Mouse (Mus musculus): ENCODE measurements at regions not wholly inside any gene's neighbourhood (a gene's known extent, or its start where the extent isn't known, plus 50 kb on each side); places are given as distances from the start of the nearest gene placed in this dataset.
"Not testable (repeated sequence)": the region's sequence is repeated elsewhere in the genome, so short reads cannot be mapped to it uniquely, and the experiment has no call there.

DNA sequence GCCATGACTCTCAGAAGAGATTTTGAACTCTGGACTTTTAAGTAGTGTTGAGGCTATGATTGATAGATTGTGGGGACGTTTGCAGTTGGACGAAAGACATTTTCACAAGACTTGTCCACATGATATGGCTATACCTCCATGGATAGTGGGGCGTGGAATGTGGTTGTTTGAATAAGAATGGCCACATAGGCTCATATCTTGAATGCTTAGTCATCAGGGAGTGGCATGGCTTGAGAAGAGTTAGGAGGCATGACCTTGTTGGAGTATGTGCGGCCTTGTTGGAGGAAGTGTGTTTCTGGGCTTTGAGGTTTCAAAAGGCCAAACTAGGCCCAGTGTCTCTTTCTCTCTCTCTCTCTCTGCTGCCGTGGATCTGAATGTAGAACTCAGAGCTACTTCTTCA lies 204.7 kb upstream of the Pclo start:
- no peak for DNase-seq (ENCODE audit: low spot score)

DNA sequence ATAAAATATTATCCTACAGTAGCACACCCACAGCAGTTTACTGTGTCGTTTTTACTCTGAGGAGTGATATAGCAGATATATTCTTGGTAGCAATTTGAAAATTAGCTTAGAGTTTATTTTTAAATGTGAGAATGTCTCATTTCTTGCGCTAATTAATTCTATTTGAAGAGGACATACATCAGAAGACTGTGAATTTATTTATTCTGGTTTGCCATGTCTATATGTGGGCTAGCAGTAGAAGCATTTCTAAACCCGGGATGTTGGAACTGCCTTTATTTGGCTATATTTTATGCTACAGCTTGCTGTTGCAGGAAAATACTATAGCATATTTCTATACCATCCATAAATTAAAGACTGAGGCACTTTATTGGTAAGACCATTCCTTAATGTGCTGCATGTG lies 203.0 kb upstream of the Pclo start:
- DNase-seq (ENCODE audit: low spot score) = no peak

- DNase-seq (ENCODE audit: low spot score) = no peak
Observed at GRCm38 (mm10) chr5:14320216-14320615, 194.5 kb upstream of the Pclo start.

GRCm38 (mm10) chr5:14322000-14322399 lies 192.7 kb upstream of the Pclo start:
- DNase-seq (ENCODE audit: low spot score) = no peak

DNA sequence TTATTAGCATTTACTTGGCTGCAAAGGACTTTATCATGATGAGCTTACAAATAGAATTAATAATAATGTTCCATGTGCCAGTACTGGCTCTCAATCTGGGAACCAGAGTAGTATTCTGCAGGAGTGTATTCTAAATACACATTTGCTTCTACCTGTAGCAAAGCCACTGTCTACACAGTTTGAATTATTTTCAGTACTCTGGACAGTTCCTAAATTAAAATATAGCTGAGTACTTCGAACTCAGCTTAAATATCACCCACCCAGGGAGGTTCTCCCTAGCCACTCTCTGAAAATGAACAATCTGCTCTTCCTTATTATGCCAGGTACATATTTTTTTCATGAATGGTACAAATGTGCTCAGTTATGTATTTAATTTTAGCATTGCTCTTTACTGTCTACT lies 154.3 kb upstream of the Pclo start:
- DNase-seq (ENCODE audit: low spot score) = no peak

DNA sequence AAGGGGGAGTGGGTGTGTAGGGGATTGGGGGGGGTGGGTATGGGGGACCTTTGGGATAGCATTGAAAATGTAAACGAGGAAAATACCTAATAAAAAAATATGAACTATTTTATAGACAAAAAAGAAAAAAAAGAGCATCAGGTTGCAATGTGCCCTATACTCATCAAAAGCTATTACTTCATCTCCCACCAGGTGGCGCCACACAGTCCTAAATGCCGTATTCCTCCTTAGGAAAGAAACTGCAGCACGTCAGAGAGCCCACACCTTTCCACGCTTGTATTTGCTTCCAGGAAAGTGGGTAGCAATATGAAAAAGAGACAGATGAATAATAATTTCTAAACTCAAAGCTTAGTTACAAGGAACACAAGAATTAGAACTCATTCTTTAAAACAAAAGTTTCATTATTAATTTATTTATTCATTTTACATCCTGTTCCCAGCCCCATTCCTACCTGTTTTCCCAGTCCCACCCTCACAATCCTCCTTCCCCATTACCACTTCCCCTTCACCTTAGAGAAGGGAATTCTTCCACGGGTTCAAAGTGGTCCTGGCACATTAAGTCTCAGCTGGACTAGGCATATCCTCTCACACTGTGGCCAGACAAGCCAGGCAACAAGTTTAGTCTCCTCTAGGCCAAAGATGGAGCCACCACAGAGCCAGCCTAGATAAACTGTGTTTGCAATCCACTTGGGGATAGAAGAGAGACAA lies 125.4 kb upstream of the Pclo start:
- peak; percentile 41 for DNase-seq (ENCODE audit: low spot score)

GRCm38 (mm10) chr5:14391793-14392192 lies 122.9 kb upstream of the Pclo start:
- no peak for DNase-seq (ENCODE audit: low spot score)

GRCm38 (mm10) chr5:14403381-14403780 lies 111.3 kb upstream of the Pclo start:
- DNase-seq (ENCODE audit: low spot score) = not testable (repeated sequence)

DNA sequence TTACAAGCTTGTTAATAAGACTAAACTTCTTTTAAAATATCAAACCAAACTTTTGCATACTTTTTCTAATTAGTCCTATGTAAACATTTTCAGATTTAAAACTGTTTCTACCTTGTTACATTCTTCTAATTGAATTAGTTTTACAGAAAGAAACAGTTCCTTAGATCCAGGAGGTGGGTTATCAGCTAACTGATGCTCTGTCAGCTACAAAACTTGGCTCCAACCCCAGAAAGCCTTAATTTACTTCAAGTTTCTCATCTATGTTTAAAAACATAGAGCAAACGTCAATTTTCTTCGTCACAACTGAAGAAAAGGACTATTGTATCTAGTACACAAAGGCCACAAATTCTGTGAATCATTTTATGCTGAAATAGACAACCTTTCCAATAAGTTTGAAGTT lies 110.4 kb upstream of the Pclo start:
- no peak for DNase-seq (ENCODE audit: low spot score)

GRCm38 (mm10) chr5:14415234-14415862 lies 99.4 kb upstream of the Pclo start:
- DNase-seq (ENCODE audit: low spot score) = no peak

GRCm38 (mm10) chr5:14453082-14453481 lies 61.6 kb upstream of the Pclo start:
- no peak for DNase-seq (ENCODE audit: low spot score)

All from urinary bladder, postnatal 25 days (tissue).